Comparison of ENCODE assay signal across 8 mouse cellular contexts in genomic region chr4:72197888-72198605, GRCm38 (mm10). TPM values are rescaled to one million over a fixed set of nuclear protein-coding genes. Genes with fewer than 3 reads are reported as not detected.
DNase-seq lines count a peak whose midpoint lies in the region; ATAC-seq and TF ChIP-seq lines count a peak whose summit lies in the region.

No protein-coding gene starts in this region.

- H3K27ac ChIP-seq in embryonic facial prominence, embryonic 12.5 days = 0 out of 2 replicates have a peak overlapping the region, but pooled peaks have one; percentile 26
- peak overlapping the region; percentile 95 for H3K27ac ChIP-seq in limb, embryonic 10.5 days
- H3K27ac ChIP-seq in midbrain, embryonic 13.5 days = peak overlapping the region; percentile 5

- DNase-seq in cerebellum, adult 11 months = peak; percentile 5
- peak; percentile 32 for DNase-seq in heart, postnatal 4 days
- no peak for DNase-seq in limb, embryonic 10.5 days (ENCODE audit: low spot score)
- DNase-seq in thymus, adult 18-20 months = no peak

- peak overlapping the region; percentile 58 for H3K4me2 ChIP-seq in embryonic facial prominence, embryonic 12.5 days (replicated peaks)
- peak overlapping the region; percentile 76 for H3K4me2 ChIP-seq in midbrain, embryonic 13.5 days (replicated peaks)

- no peak overlapping the region for H3ac ChIP-seq in C2C12 (ENCODE audit: control insufficient read depth, insufficient read length, low read depth)

- H3K4me1 ChIP-seq in embryonic facial prominence, embryonic 12.5 days = peaks cover 19% of the 10 kb centered on the region
- H3K4me1 ChIP-seq in limb, embryonic 10.5 days = peaks cover 60% of the 10 kb centered on the region
- peaks cover 59% of the 10 kb centered on the region for H3K4me1 ChIP-seq in midbrain, embryonic 13.5 days (replicated peaks)

- peaks cover 40% of the 10 kb centered on the region for H3K79me3 ChIP-seq in C2C12 (ENCODE audit: low read depth)

- peaks cover 34% of the 10 kb centered on the region for H3K36me3 ChIP-seq in C2C12 (ENCODE audit: control insufficient read depth, insufficient read depth)
- no peaks in the 10 kb centered on the region for H3K36me3 ChIP-seq in embryonic facial prominence, embryonic 12.5 days
- peaks cover 17% of the 10 kb centered on the region for H3K36me3 ChIP-seq in limb, embryonic 10.5 days
- H3K36me3 ChIP-seq in midbrain, embryonic 13.5 days = 0 out of 2 replicates have a peak, but pooled peaks cover 5% of the 10 kb centered on the region

- TF ChIP-seq CTCF in C2C12 (IDR thresholded peaks at IDR 0.05; ENCODE audit: control insufficient read depth, insufficient read depth, insufficient read length) = no peak

- peaks cover 78% of the 10 kb centered on the region for H3K79me2 ChIP-seq in C2C12 (ENCODE audit: control insufficient read depth, insufficient read depth)

- no peaks in the 10 kb centered on the region for H3K27me3 ChIP-seq in C2C12 (ENCODE audit: control insufficient read depth, insufficient read depth, insufficient read length)
- no peaks in the 10 kb centered on the region for H3K27me3 ChIP-seq in embryonic facial prominence, embryonic 12.5 days
- no peaks in the 10 kb centered on the region for H3K27me3 ChIP-seq in limb, embryonic 10.5 days (ENCODE audit: low read depth, poor library complexity, severe bottlenecking)
- peaks cover 5% of the 10 kb centered on the region for H3K27me3 ChIP-seq in midbrain, embryonic 13.5 days

- peak overlapping the region; percentile 61 for H3K4me3 ChIP-seq in C2C12 (ENCODE audit: insufficient read depth, poor library complexity, severe bottlenecking)
- H3K4me3 ChIP-seq in embryonic facial prominence, embryonic 12.5 days = peak overlapping the region; percentile 90
- H3K4me3 ChIP-seq in limb, embryonic 10.5 days = peak overlapping the region; percentile 90
- peak overlapping the region; percentile 73 for H3K4me3 ChIP-seq in midbrain, embryonic 13.5 days (replicated peaks)

- peak overlapping the region; percentile 90 for H3K9ac ChIP-seq in embryonic facial prominence, embryonic 12.5 days
- peak overlapping the region; percentile 94 for H3K9ac ChIP-seq in midbrain, embryonic 13.5 days (replicated peaks)

- ATAC-seq in cerebellum, adult (ENCODE audit: insufficient number of reproducible peaks, low FRiP score, low TSS enrichment) = no peak
- no peak for ATAC-seq in embryonic facial prominence, embryonic 12.5 days (ENCODE audit: insufficient number of reproducible peaks, insufficient read depth, low FRiP score, low TSS enrichment)
- no peak for ATAC-seq in midbrain, embryonic 13.5 days

- 16% methylated on average over 7 of the region's 7 CpGs for WGBS in embryonic facial prominence, embryonic 12.5 days
- WGBS in limb, embryonic 10.5 days = 47% methylated on average over 7 of the region's 7 CpGs
- WGBS in midbrain, embryonic 13.5 days = 15% methylated on average over 7 of the region's 7 CpGs

- no peaks in the 10 kb centered on the region for H3K9me3 ChIP-seq in embryonic facial prominence, embryonic 12.5 days
- H3K9me3 ChIP-seq in limb, embryonic 10.5 days (replicated peaks) = no peaks in the 10 kb centered on the region
- no peaks in the 10 kb centered on the region for H3K9me3 ChIP-seq in midbrain, embryonic 13.5 days

TF ChIP-seq in C2C12, 6 proteins besides CTCF, POLR2A, EP300 and RAD21:
- TF ChIP-seq CEBPB (IDR thresholded peaks at IDR 0.05; ENCODE audit: low read depth) (no peak), FOSL1 (IDR thresholded peaks at IDR 0.05; ENCODE audit: insufficient read depth, low read length, poor library complexity, severe bottlenecking) (no peak)

RNA-seq across cellular contexts. Expression of gene Tle1, which starts 2.7 kb away (rescaled TPM):
- 23.2 TPM for polyA plus RNA-seq in C2C12 (2012; fragmentation: generic; extraction: Trizol)
- polyA plus RNA-seq in embryonic facial prominence, embryonic 12.5 days (2016; fragmentation: Nextera tagmentation; extraction: Ambion mirVana) = 57.5 and 58.1 TPM in 2 replicates
- 10 to 100 TPM; 11.1 to 13.3 TPM for total RNA-seq in heart, postnatal 4 days (2021)
- polyA plus RNA-seq in limb, embryonic 10.5 days (2016; fragmentation: Nextera tagmentation; extraction: Ambion mirVana) = 25.0 and 29.0 TPM in 2 replicates
- 39.2 and 45.9 TPM in 2 replicates for polyA plus RNA-seq in midbrain, embryonic 13.5 days (2015; fragmentation: Nextera tagmentation; extraction: Ambion mirVana)

Comparison
In these comparisons a context has a peak if more than half of its experiments do, and no peak if none do; other contexts are left out.
1. DNase-seq: peak in cerebellum, adult 11 months (single experiment) and heart, postnatal 4 days (single experiment); none in limb, embryonic 10.5 days (single experiment) and thymus, adult 18-20 months (0 of 2).
2. H3K27ac ChIP-seq: peak in every context shown above with its lines; median percentile 95 in limb, embryonic 10.5 days; 26 in embryonic facial prominence, embryonic 12.5 days; 5 in midbrain, embryonic 13.5 days.
3. Peak in every context shown above with its lines, with median percentiles within 50 percentile points of each other: H3K4me3 ChIP-seq.